Mouse (Mus musculus) gastrocnemius, adult 2 months (tissue): ENCODE results near the gene Ncoa3. TPM values are rescaled to one million over a fixed set of nuclear protein-coding genes. Genes with fewer than 3 reads are reported as not detected.
A peak's percentile ranks its signal among the peaks of the same experiment; 100 is the strongest.

Experiments used
- DNase-seq: peaks from one replicate; pipeline ENCODE4 v3.0.0; 2022
- H3K27ac ChIP-seq: fragments of 200-600 bp; 2 replicates; pipeline ENCODE4 v1.8.1; 2022; ENCODE audit warnings: mild to moderate bottlenecking
- H3K4me3 ChIP-seq: fragments of 200-600 bp; 2 replicates; pipeline ENCODE4 v1.8.1; 2022; ENCODE audit warnings: mild to moderate bottlenecking, moderate library complexity
- CTCF ChIP-seq: fragments of 200-600 bp; IDR thresholded peaks from 2 replicates; pipeline ENCODE4 v1.8.1; 2022; ENCODE audit warnings: antibody characterized with exemption, mild to moderate bottlenecking, moderate library complexity
- intact Hi-C: fragments of 180-260 bp; cut with DNase I; formaldehyde crosslinking; loops from one replicate; pipeline ENCODE4 v1.15.1; 2025
- total RNA-seq, 2 experiments: library from RNA; stranded (reverse); gene quantifications; 2 replicates each; pipeline ENCODE4 v1.2.3; 2021

Ncoa3 gene
- total RNA-seq, 2 experiments from 2014 or later = 21.0 to 24.8 TPM

DNA sequence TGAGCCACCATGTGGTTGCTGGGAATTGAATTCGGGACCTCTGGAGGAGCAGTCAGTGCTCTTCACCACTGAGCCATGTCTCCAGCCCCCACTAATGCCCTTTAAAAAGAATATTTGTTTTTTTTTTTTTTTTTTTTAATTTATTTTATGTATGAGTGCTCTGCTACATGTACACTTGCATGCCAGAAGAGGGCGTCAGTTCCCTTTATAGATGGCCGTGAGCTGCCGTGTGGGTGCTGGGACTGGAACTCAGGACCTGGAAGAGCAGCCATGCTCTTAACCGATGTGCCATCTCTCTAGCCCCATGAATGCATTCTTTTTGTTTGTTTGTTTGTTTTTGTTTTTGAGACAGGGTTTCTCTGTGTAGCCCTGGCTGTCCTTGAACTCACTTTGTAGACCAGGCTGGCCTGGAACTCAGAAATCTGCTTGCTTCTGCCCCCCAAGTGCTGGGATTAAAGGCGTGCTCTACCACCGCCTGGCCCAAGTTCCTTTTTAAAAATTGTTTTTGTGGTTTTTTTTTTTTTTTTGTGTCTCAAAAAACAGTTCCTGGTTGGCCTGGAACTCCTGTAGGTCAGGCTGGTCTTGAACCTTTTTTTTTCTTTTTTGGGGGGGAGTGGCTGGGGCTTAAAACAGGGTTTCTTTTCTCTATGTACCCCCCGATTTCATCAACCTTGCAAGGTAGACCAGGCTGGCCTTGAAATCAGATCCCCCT lies 5.0 kb downstream of the Ncoa3 start:
- DNase-seq = no peak
- Histone ChIP-seq H3K27ac (no peak overlapping the region; the same call in 1 of the 2 replicates), H3K4me3 (no peak overlapping the region)
- intact Hi-C loops = no loop called here
- peak; percentile 18; the same call in 1 of the 2 replicates for TF ChIP-seq CTCF

DNA sequence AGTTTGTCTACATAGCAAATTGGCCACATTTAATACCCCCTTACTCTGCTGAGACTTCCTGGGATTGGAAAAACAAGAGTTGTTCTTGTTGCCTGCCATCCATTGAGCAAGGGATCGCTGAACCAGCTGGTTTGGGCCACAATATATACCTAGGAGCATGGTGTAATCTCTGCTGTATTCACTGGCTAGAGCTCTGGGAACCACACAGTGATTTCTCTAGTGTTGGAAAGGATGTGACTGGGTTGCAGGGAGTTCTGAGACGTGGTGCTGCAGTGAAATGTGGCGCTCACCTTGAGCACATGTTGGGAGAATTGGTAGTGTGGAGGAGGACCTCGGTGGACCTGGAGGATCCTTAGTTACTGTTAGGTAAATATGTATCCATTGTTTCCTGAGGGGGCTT lies 6.5 kb downstream of the Ncoa3 start:
- intact Hi-C loops = no loop called here
- Histone ChIP-seq H3K4me3 (no peak overlapping the region), H3K27ac (peak overlapping the region; percentile 64)
- no peak for DNase-seq
- no peak for TF ChIP-seq CTCF

DNA sequence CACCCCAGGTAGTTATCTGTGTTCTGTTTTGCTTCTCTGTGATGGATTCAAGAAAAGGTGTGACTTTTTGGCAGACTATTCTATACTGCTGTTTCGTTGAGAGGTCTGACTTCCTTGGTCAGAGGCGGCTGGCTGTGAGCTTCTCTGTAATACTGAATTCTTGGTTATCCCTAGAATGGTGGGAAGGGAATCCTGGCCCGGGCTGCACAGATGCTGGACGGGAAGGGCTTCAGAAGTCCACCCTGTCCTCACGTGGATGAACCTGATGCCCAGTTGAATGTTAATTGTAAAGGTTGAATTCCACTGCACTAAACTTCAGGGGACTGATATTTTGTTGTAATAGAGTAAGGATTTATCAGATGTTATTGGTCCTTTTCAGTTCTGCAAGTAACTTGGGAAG lies 7.4 kb downstream of the Ncoa3 start:
- no peak for TF ChIP-seq CTCF

DNA sequence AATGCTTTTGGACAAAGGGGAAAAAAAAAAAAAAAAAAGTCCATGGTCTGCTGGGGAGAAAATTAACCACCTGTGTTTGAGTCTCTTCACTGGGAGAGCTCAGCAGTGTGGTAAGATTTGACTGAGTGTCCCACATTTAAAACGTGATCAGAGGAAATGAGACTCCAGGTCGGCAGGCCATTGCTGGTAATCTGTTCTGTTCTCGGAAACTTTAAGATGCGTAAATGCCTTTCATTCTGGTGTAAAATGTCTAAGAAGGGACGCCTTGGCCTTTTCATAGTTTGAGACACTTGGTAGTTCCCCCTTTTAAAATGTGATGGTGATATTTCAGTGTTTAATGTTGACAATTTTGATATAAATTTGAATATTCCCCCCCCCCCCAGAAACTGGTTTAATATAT lies 7.8 kb downstream of the Ncoa3 start:
- Histone ChIP-seq H3K4me3 (no peak overlapping the region), H3K27ac (peak overlapping the region; percentile 64; the same call in 1 of the 2 replicates)
- DNase-seq = no peak
- TF ChIP-seq CTCF = no peak
- intact Hi-C loops = loop anchor here (5.0 kb wide), 1 partner anchor 37 kb away; no protein-coding TSS in a partner anchor

More for the DNA sequence above, 7.4 kb downstream of the Ncoa3 start:
- intact Hi-C loops = loop anchor here (5.0 kb wide), 1 partner anchor 38 kb away; no protein-coding TSS in a partner anchor
- H3K27ac ChIP-seq = peak overlapping the region; percentile 64
- peak overlapping the region; percentile 34 for H3K4me3 ChIP-seq
- DNase-seq = no peak

DNA sequence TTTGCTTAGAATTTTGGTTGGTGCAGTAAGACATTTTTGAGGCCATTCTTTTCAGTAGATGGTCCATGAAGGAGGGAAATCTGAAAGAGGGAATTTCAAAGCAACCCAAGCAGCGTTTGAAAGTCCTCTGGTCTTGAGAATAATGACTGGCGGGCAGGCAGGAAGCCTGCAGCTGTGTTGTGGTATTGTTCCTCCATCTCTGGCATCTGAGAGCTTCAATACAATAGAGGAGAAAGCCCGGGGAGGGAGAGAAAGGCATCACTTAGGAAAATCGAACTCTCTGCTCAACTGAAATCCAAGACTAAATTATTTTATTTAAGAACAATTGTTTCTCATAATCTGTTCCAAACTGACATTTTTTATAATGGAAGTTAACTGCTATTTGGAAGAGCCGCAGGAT lies 8.3 kb downstream of the Ncoa3 start:
- DNase-seq = no peak
- Histone ChIP-seq H3K27ac (peak overlapping the region; percentile 70), H3K4me3 (0 out of 2 replicates have a peak overlapping the region, but pooled peaks have one; percentile 15)
- intact Hi-C loops = loop anchor here (5.0 kb wide), 1 partner anchor 37 kb away; no protein-coding TSS in a partner anchor
- TF ChIP-seq CTCF = no peak

DNA sequence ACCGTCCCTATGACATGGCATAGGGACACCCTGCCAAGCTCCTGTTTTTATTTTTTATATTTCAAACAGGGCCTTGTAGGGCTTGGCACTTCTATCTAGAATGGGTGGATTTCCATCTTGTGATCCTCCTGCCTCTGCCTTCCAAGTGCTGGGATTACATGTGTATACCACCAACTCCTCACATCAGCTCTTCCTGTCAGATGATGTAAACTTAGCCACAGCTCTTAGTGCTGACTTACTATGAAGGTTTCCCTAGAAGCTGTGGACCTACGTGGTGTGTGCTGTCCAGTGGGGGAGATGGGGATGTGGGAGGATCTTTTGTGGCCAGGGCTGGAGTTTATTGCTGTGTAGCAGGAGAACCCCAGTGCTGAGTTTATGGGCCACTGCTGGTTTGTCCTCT lies 8.9 kb downstream of the Ncoa3 start:
- intact Hi-C loops = loop anchor here (5.0 kb wide), 1 partner anchor 36 kb away; no protein-coding TSS in a partner anchor
- TF ChIP-seq CTCF = no peak
- DNase-seq = no peak
- no peak overlapping the region for H3K4me3 ChIP-seq
- H3K27ac ChIP-seq = peak overlapping the region; percentile 70

DNA sequence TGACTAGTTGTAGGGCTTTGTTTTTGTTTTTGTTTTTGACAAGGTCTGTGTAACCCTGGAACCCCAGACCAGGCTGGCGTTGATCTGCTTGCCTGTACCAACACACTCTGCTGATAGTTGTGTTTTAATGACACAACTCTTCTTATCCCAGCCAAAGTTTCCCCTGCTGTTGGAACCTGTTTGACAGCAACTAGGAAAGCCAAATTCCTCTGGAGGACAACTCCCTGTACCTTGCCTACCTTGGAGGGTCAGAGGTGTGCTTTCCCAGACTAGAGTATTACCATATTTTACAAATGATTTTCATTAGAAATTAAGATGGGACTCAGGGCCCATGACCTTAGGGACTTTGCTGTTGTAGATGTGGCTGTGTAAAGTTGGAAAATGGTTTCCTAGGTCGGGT lies 9.3 kb downstream of the Ncoa3 start:
- intact Hi-C loops = loop anchor here (5.0 kb wide), 1 partner anchor 36 kb away; no protein-coding TSS in a partner anchor
- TF ChIP-seq CTCF = no peak
- no peak for DNase-seq
- no peak overlapping the region for H3K4me3 ChIP-seq
- H3K27ac ChIP-seq = peak overlapping the region; percentile 70

DNA sequence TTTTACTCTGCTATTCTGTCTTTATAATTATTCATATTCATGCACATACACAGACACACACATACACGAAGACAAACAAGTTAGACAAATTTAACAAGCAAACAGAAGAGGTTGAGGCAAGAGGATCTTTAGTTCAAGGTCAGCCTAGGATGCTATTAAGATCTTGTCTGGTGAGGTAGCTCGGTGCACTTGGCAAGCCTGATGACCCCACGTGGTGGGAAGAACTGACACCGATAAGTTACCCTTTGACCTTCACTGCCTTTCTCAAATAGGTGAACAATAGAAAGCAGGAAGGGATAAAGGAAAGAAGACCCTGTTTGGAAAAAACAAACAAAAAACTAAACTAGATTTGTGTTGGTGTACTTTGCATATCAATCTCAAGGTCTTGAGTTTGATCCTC lies 10.0 kb downstream of the Ncoa3 start:
- no peak for TF ChIP-seq CTCF
- peak overlapping the region; percentile 20 for H3K27ac ChIP-seq
- no peak for DNase-seq
- H3K4me3 ChIP-seq = no peak overlapping the region
- intact Hi-C loops = loop anchor here (5.0 kb wide), 1 partner anchor 35 kb away; no protein-coding TSS in a partner anchor

DNA sequence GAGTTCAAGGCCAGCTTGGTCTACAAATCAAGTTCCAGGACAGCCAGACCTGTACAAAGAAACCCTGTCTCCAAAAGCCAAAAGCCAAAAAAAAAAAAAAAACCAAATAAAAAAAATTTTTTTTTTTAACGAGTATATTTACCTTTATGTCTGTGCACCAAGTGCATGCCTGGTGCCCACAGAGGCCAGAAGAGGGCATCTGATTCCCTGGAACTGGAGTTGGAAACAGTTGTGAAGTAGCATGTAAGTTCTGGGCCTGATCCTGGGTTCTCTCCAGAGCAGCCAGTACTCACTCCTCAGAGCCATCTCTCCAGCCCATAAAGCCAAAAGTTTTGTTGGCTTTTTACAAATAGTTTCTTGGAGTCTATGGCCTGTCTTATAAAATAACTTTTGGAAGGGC lies 10.6 kb downstream of the Ncoa3 start:
- peak overlapping the region; percentile 20 for H3K27ac ChIP-seq
- peak; percentile 58 for TF ChIP-seq CTCF
- intact Hi-C loops = loop anchor here (5.0 kb wide), 1 partner anchor 34 kb away; no protein-coding TSS in a partner anchor
- DNase-seq = peak; percentile 46
- no peak overlapping the region for H3K4me3 ChIP-seq

DNA sequence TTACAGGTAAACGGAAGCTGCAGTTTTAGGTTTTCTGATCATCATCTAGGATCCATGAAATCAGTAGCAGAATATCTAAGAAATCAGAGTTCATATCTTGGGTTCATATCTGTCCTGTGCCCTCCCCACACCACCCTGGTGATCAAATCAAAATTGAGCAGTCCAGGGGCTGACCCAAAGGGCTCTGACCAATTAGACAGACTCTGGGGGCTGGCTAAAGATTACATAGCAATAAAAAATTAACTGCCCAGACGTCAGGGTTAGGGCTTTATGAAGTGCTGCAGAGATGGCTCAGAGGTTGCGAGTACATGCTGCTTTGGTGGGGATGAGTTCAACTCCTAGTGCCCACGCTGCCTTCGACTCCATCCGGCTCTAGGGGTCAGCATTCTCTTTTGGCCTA lies 14.6 kb downstream of the Ncoa3 start:
- Histone ChIP-seq H3K27ac (no peak overlapping the region), H3K4me3 (no peak overlapping the region)
- no peak for TF ChIP-seq CTCF
- no peak for DNase-seq
- intact Hi-C loops = no loop called here

DNA sequence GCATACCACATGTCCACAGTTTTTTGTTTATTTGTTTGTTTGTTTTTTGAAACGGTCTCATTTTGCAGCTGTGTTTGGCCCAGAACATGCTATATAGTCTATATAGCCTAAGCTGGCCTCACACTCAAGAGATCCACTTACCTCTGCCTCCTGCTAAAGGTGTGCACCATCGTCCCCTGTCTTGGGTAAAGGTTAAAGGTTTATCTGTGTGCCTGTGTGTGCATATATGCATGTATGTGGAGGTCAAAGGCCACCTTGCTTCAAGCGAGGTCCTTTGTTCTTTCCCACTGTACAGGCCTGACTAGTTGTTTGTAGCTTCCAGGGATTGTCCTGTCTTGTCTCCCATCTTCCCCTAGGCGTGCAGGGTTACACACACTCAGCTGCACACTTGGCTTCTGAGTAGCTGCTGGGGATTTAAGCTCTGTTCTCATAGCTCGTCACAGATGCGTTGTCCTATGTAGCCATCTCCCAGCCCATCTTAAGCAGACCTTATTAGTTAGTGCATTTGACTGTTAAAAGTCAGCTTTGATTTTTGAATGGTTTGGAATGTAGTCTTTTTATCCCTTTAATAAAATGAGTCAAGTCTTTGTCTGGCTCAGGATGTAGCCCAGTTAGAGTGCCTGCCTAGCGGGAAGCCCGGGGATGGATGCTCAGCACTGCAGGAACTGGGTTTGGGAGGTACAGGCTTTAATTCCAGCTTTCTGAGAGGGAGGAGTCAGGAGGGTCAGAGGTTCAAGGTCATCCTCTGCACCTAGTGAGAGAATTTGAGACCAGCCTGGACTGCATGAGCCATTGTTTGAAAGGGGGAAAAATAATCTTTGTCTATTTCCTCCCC lies 16.3 kb downstream of the Ncoa3 start:
- intact Hi-C loops = no loop called here
- TF ChIP-seq CTCF = no peak
- DNase-seq = no peak
- Histone ChIP-seq H3K4me3 (no peak overlapping the region), H3K27ac (peak overlapping the region; percentile 81)

DNA sequence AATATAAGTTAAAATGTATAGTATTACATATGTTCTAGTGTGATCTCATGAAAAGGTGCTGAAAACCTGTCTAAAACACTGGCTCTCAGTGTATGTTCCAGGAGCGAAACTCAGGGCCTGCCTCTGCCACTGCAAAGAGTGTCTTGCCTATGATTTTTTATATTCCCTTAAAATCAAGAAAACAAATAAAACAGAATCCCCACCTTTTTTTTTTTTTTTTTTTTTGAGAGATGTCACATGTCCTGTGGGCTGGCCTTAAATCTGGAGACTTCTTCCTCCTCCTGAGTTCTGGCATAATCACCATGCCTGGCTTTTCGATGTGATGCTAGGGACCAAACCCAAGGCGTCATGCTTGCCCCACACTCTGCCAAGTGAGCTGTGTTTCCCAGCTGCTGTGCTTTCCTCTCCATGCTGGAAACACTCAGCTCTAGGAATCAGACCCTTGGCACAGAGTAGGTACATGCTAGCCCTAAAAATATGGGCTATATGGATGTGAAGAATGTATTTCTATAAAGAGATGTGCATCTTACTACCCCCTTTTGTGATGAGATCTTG lies 17.0 kb downstream of the Ncoa3 start:
- no peak for TF ChIP-seq CTCF

More for the DNA sequence above, 17.0 kb downstream of the Ncoa3 start:
- peak overlapping the region; percentile 53 for H3K4me3 ChIP-seq
- peak overlapping the region; percentile 81 for H3K27ac ChIP-seq
- DNase-seq = peak; percentile 73
- intact Hi-C loops = no loop called here
